Mouse (Mus musculus) MN1 (cell line): ENCODE data around the gene Upb1.
"Not testable (repeated sequence)": the region's sequence is repeated elsewhere in the genome, so short reads cannot be mapped to it uniquely, and the experiment has no call there.

Source experiments
- DNase-seq: peaks from one replicate; pipeline ENCODE4 v3.0.0-alpha.2; 2016; ENCODE audit warnings: low spot score

The Upb1 gene

DNA sequence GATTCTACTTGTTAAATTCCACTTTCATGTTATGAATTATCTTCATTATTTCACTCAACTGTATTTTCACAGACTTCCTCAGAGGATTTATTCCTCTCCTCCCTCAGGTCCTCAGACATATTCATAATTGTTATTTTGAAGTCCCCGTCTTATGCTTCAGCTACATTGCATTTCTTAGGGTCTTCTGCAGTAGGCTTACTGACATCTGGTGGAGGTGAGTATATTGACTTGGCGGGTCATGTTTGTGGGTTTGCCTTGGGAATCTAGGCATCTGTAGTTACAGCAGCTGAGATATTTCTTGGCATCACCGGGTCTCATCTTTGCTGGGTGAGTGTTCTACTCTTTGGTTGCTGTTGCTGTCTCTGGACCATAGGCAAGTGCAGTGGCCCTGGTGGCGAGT, at the start of gene Upb1:
Gene Upb1, plus strand, starts transcription at position 158 of the 400 bp plus-strand sequence.
- no peak for DNase-seq

DNA sequence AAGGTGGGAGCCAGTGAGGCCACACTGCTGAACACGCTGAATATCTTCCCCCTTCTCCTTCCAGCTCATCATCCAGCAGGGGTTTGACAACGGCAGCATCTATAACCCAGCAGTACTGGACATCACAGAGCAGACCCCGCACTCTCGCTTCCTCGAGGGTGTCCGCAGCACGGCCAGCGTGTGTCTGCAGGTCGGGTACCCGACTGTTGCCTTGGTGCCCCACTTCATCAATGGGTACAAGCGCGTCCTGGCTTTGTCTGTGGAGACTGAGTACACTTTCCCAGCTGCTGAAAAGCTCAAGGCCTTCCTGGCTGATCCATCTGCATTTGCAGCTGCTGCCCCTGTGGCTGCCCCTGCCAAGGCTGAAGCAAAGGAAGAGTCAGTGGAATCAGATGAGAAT, 48.4 kb upstream of the Upb1 start:
- DNase-seq = no peak

DNA sequence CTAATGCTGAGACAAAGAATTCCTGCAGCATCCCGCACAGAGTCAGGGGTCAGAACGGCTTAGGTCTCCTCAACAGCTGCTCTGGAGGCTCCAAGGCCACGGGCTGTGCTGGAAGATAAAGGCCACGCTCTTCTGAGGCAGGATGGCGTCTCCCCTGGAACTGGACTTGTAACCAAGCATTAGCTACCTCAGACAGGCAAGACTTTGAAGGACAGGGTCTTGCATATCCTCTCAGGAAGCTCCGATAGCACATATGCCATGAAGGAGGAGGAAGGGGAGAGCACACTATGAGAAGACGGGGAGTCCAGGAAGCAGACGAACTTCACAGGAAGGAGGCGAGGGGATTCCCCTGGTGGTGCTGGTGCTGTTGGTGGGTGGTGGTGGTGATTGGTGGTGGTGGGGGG, 47.1 kb upstream of the Upb1 start:
- DNase-seq = not testable (repeated sequence)

DNA sequence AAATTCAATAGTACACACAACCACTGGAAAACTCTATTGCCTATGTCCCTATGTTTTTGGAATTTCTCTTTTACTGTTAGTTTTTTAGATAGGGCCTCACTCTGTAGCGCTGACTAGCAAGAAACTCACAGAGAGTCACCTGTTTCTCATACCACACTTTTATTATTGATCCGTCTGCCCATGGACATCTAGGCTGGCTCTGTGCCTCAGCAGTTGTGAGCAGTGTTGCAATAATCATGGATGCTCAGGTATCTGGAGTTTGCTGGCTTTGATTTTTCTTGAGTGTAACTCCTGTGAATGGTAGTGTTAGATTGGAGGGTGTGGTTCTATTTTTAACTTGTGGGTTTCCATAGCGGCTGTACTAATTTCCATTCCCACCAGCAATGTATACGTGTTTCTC, 45.6 kb upstream of the Upb1 start:
- DNase-seq = no peak

DNA sequence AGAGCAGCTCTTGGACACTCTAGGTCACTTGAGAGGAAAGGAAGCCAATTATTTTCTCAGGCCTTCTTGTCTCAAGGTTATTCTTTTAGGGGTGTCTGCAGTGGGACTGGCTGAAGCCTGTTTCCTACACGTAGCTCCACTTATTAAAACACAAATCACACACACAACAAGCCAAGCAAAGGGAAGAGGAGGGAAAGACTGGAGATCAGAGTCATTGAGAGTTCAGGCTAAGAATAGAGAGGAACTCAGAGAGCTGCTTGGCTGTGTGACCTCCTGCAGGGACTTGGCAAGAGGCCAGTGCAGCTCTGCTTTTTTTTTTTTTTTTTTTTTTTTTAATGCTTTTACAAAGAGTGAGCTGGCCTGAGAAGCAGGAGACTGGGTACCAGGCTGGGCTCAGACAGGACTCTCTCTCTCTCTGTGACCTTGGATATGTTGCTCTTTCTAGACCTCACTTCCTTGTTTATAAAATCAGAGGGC, 36.7 kb upstream of the Upb1 start:
- DNase-seq = peak; percentile 81

DNA sequence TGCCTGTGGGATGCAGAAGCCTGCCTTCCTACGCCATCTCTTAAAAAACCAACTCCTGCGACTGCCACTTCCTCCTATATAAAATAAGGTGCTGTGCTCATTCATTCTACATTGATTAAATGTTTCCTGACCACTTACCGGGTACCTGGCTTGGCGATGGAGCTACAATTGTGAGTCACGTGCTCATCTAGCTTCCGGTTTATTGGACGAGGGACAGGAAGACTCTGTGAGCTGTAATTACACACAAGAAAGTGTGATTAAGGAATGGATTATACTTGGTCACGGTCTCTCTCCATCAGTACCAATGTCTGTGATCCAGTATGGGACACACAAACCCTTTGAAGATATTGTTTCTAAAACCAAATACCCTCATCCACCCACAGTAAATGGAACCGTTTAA, 36.1 kb upstream of the Upb1 start:
- DNase-seq = no peak

DNA sequence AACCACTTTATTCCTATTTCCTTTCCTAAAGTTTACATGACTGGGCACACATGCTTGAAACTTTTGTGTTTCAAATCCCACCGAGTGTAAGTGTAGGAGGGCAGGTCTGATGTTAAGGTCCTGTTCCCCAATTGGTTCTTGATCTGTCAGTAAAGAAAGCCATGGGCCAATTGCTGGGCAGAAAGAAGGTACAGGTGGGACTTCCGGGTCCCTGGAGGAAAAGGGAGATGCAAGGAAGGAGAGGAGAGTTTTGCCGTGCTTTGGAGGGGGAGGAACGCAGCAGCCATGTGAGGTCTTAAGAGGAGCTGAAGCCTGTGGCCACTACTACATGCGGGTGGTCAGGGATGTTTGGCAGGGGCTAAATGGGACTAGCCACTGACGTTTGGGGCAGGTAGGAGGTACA, 35.7 kb upstream of the Upb1 start:
- no peak for DNase-seq

DNA sequence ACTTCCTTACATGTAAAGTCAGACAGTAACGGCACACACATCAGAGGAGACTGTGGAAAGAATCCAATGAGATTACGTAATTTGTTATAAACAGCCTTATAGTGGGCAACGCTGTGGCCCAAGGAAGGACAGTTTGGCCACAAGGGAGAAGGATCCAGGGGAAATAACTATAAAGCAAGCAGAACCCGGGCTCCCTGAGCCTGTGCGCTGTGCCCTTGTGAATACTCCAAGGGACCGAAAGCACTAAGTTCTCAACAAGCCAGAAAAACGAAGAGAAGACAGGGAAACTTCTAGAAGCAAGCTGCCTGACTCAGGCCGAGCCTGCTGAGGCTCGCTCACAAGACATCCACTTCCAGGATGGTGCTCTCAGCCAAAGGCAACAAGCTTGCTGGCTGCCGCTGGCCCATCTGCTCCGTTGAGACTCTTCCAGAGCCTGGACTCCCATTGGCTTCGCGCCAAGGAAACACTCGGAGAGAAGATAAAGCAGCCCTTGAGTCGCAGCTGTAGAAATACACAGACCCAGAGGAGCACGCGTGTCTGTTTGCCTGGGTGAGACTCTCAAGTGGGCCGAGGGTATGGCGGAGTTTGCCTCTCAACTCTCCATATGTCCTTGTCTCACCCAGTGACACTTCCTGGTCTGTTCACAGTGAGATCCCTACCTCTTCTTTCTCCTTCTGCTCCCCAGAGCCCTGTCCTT, 27.1 kb upstream of the Upb1 start:
- peak; percentile 43 for DNase-seq

DNA sequence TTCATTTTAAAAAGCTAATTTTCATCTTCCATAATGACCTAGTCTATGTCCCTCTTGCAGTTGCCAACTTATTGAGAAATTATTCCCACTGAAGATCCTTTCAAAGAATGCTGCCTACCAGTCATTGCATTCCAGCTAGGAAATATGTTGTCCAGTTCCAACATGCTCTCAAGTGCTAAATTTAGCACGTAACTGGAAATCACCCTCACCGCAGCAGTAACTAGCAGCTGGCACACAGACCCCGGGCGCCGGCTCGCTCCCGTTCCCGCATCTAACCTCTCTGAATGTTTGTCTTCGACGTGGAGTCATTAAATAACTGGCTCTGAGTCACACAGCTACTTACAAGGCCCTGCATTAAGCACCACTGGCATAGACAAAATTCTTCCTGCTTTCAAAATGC, 22.2 kb upstream of the Upb1 start:
- peak; percentile 11 for DNase-seq

DNA sequence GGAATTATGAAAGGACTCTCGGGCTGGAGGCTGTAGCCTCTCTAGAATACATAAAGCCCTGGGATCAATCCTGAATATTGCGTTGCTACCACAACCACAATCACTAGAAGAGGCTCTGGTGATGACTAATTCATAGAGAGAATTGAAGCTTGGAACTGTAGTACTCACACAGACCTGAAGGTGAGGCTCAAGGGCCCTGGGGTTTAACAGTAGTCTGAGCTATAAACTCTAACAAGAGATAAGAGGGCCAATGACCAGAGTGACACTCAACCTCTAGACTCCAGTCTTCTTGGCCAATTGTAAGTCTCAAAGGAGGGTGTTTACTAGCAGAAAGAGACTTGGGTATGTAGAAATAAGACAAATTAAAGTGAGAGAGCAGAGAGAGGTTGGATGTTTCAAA, 10.8 kb upstream of the Upb1 start:
- no peak for DNase-seq

DNA sequence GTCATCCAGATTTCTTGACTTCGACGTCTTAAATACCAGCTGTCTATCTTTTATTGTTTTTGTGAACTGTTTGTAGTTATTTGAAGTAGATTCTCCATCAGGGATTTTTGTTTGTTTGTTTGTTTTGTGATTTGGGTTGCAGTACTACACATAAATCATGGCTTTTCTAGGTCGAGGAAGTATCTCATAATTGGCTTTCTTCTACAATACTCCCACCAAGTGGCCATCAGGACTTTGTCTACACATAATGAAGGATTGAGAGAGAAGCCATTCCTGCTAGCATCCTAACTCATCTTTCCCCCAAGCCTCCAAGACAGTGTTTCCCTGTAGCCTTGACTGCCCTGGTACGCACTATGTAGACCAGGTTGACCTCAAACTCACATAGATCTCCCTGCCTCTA, 10.1 kb upstream of the Upb1 start:
- peak; percentile 21 for DNase-seq

DNA sequence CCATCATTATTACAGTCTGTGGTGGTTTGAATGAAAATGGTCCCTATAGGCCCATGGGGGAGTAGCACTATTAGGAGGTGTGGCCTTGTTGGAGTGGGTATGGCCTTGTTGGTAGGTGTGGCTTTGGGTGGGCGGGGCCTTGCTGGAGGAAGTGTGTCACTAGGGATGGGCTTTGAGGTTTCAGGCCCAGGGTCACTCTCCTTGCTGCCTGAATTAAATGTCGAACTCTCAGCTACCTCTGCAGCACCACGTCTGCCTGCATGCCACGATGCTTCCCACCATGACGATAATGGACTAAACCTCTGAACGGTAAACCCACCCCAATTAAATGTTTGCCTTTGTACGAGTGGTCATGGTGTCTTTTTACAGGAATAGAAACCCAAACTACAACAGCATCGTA, 6.1 kb upstream of the Upb1 start:
- DNase-seq = no peak

DNA sequence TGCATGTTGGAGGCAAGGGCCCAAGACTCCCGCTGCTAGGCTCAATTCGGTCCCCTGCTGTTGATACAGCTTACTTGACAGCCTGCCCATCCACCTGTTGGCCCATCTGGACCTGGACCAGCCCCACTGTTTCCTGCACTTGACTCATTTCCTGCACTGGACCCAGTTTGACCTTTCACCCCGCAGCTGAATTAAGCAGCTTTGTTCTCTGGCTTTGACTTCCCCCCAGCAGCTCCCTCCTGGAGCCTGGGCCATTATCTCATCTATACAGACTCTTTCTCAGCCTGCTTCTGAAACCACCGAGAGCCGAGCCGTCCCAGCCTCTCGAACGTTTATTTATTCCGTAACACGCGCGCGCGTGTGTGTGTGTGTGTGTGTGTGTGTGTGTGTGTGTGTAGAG, 3.9 kb upstream of the Upb1 start:
- DNase-seq = no peak

DNA sequence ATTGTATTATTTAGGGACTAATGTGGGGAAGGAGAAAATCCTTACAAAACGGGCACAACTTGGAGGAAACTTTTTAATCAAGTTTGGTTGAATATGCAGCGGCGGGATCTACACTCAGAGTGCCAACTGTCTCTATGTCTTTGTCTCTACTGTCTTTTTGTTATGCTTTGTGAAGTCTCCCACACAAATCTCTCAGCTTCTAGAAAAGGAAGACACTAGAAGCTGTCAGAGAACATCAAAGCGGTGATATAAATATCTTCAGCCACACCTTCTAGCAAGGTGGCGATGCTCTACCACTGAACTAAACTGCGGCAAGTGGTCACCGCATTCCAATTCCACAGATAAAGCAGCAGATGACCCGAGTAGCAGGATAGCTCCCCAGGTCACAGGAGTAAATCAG, 5.0 kb downstream of the Upb1 start:
- DNase-seq = no peak

DNA sequence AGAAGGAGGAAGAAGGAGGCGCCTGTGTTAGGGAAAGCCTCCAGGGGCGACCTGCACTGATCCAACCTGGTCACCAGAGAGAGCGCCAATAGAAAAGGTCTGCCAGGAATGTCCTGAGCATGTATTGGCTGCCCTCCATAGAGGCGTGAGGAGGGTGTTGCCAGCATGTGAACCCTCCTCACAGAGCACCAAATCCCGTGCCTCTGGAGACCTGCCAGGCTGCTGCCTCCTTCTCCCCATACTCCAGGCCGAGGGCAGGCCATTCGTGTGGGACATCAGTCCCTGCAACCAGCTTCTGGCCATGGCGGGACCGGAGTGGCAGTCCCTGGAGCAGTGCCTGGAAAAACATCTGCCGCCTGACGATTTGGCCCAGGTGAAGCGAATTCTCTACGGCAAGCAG, 5.8 kb downstream of the Upb1 start:
- DNase-seq = no peak

DNA sequence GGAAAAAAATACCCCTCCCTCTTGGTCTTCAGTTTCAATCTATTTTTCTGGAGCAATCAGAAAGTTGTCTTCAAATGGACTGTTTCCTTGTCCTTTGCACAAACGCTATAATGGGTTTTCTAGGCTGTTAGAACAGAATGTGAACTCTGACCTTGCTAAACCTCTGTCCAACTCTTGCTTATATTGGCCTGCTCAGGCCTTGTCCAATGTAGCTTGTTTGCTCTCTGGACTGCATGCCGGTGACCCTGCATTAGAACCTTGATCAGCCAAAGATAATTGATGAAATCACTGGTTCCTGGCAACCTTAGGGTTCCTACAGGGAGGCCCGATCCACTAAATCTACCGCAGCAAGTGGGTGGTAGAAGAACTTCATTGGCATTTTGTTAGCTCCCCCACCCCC, 6.8 kb downstream of the Upb1 start:
- no peak for DNase-seq

DNA sequence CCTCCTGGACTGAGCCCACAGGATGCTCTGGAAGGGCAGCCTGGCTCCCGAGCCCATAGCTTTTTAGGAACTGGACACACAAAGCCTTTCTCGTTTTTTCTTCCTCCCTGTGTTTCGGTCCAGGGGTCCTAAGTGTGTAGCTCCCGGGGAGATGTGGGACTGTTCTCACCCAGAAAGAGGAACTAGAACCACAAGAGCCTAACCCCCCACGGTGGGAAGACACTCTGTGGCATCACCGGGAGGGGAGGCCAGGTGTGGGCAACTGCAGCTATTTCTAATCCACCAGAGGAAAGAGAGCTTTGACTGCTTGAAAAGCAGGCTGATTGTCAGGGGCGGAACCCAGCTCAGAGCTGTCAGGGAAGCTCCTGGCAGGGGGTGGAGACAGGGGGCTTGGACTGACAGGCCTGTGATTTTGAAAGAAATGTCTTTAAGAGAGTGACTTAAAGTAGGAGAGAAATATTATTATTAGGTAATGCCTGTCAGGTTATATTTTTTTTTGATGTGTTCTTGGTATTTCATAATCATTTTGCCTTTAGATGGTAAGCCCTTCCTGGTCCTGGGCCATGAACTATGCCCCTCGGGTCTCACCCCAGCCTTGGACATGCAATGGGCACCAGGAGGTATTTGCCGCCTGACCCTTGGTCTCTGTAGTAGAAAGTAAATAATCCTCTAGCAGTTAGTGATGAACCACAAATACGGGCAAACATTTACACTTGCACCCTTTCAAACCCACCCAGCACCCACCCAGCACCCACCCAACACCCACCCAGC, 10.6 kb downstream of the Upb1 start:
- not testable (repeated sequence) for DNase-seq

DNA sequence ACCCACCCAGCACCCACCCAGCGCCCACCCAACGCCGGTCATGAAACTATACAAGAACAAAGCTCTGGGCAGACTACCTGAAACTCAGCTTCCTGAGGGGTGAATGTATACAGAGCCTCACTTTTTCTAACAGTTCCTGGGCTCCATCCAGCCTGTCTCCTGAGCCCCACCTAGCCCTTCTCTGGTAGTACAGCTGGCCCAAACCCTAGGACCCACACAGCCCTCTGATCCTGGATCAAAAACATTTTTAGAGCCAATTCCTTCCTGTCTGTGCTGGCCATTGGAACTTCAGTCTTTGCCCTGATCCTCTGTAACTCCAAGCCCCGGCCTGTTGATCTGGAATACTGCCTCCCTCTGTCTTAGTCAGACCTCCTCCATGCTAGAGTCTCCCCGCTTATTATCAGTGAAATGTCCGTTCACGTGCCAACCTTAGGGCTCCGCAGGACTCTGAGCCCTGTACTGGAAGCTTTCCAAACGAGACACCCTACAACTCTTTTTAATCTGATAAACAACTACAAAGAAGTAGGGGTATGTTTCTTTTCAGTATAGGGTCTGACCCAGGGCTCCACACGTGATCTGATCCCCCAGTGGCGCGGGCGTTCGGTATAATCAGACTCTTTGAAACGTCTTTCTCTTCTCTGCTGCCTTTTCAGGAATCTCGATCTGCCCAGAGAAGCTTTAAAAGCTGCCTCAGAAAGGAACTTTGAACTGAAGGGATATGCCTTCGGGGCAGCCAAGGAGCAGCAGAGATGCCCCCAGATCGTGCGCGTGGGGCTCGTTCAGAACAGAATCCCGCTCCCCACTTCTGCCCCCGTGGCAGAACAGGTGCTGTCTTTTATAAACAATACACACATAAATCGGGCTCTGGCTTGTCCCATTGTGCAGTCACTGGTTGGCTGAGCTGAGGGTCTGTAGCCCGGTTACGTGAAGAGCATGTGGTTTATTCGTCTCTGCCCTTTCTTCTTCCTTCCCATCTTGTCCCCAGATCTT, 11.5 kb downstream of the Upb1 start:
- DNase-seq = no peak

DNA sequence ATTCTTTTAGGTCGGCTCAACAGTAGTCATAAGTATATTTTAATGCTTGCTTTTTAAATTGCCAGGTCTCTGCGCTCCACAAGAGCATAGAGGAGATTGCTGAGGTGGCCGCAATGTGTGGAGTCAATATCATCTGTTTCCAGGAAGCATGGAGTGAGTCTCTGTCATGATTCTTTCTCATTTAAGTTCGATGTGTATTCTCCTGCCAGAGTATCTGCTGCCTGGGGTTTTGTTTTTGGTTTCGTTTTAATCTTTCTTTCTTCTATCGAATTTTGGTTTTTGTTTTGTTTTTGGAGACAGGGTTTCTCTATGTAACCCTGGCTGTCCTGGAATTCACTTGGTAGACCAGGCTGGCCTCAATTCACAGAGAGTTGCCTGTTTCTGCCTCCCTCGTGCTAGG, 14.0 kb downstream of the Upb1 start:
- no peak for DNase-seq

DNA sequence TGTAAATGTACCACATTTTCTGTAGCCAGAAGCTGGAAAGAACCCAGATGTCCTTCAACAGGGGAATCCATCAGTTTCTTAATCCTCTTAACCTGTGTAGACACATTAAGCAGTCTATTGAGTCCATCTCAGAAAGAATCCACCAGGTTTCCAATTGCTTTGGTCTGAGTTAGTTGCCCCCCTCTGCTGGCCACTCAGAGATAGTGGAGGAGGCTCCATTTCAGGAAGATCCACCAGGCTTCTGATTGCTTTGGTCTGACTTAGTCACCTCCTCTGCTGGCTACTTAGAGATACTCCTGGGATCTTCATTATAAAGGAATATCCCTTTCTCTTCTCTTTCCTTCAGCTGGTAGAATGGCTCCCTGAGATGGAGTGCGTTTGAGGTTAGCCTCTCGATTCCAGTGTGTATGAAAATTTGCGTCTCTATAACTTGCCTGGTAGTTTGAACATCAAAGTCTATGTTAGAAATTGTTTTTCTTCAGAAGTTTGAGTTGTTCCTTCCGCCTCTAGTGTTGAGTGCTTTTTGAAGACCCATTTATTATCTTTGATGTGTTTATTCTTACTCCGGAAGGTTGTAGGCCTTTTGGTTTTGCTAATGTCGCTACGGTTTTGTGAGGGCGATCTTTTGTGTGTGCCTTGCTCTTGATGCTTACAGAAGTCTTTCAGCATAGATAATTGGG, 16.6 kb downstream of the Upb1 start:
- DNase-seq = no peak

DNA sequence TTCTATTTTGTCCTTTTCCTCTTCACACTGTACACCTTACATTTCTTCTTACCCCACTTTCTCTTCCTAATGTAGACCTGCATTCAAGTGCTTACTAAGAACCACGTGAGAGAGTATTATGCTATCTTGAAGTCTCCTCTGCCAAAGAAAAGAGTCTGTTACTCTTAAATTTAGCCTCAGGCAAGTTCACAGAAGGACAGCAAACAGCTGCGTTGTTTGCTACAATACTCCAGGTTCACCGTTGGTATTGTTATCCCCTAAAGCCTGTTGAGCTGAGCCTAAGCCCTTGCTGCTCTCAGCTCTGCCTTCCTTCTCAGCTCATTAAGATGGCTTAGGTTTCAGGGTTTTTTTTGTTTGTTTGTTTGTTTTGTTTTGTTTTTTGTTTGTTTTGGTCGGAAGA, 17.8 kb downstream of the Upb1 start:
- DNase-seq = no peak

DNA sequence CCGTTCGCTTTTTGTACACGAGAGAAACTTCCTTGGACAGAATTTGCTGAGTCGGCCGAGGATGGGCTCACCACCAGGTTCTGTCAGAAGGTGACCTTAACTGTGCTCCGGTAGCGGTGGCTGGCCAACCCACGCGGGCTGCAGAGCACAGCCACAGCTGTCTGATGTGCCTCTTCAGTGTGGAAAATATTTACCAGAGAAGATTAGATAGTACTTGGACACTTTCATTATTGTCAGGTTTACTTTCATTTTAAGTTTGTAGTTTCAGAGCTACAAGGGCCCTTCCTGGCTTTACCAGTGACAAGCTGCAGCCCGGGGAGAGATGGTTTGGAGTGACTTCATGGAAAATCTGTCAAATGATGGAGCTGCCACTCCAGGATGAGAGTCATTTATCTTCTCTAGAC, 23.6 kb downstream of the Upb1 start:
- no peak for DNase-seq
